ENCODE assay signal across 1 mouse cellular context in genomic region chr2:102958529-102958928, GRCm38 (mm10).
TF ChIP-seq lines count a peak whose summit lies in the region.

No protein-coding gene starts in this region.

TF ChIP-seq in myocyte, 11 proteins besides CTCF, POLR2A, EP300 and RAD21 (continued from another document):
- TF ChIP-seq SRF (IDR thresholded peaks at IDR 0.05; ENCODE audit: control insufficient read depth, insufficient read length, low read depth): no peak
